Mouse (Mus musculus) large intestine, adult 2 months (tissue): ENCODE measurements around the gene Tmem127. TPM values are rescaled to one million over a fixed set of nuclear protein-coding genes. Genes with fewer than 3 reads are reported as not detected.
"Not testable (repeated sequence)": the region's sequence is repeated elsewhere in the genome, so short reads cannot be mapped to it uniquely, and the experiment has no call there.

Experiments
- DNase-seq: peaks from one replicate; pipeline ENCODE4 v3.0.0-alpha.2; 2012; ENCODE audit warnings: low read depth, low spot score
- WGBS: fragments of 180-500 bp; shearing (Covaris S2); methylation state at CpG from one replicate; pipeline ENCODE4 v1.1.7; 2018; 5-methylcytosine and 5-hydroxymethylcytosine counted together
- polyA plus RNA-seq: library from polyadenylated mRNA; depleted of rRNA; stranded (reverse); fragments of >200 nt; gene quantifications from 2 replicates; pipeline ENCODE4 v1.2.3, GENCODE M21; 2012; rRNA removed

The Tmem127 gene
- polyA plus RNA-seq: 67.4 and 99.6 TPM in 2 replicates

DNA sequence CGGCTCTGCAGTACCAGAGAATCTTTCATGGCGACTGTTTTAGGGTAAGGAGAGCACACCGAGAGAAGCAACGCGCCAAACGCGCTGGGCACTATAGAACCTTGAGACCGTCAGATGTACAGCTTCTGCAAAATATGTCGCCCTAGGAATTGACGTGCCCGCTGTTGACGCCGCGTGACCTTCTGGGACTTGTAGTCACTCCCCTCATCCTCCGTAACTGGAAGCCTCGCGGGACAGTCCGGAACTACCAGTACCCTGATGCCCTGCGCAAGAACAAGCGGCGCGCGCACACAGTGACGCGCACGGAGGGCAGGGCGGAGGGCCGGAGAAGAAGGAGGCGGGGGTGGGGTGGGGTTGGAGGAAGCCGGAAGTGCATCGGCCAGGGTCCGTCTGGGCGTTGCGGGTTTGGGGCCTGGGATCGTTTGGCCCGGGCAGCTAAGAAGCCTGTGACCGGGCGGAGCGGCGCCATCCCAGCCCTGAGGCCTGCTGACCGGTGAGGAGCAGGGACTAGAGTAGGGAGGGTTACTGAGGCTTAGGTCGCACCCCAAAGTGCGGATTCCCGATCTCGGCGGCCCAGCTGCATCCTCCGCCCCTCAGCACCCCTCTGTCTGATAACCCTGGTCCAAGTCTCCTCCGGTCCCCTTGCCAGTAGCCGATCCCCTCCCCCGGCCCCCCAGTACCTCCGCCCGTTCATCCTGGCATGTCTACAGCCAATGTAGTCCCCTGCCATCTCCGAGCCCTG is at the start of gene Tmem127, which contains the start of gene Ciao1:
Gene Tmem127, plus strand, starts transcription at position 317 of the 742 bp plus-strand sequence.
Gene Ciao1, minus strand, starts transcription at position 225 of the 742 bp plus-strand sequence.
- under 1% methylated on average over 53 of the region's 53 CpGs for WGBS
- peak; percentile 95 for DNase-seq

- no peak for DNase-seq
- WGBS: 28% methylated on average over 3 of the region's 3 CpGs
Observed at GRCm38 (mm10) chr2:127204932-127205331, 42.8 kb upstream of the Tmem127 start.

DNA sequence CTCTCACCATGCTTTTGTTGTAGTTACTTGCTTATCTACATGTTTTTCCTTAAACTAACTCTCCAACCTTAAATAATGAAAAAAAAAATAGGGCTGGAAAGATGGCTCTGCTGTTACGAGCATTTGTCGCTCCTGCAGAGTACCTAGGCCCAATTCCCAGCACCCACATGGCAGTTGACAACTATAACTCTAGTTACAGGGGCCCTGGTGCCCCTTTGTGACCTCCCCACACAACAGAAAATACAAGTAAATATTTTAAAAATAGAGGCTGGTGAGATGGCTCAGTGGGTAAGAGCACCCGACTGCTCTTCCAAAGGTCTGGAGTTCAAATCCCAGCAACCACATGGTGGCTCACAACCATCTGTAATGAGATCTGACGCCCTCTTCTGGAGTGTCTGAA is 41.8 kb upstream of the Tmem127 start:
- 82% methylated on average over 4 of the region's 4 CpGs for WGBS
- DNase-seq: not testable (repeated sequence)

DNA sequence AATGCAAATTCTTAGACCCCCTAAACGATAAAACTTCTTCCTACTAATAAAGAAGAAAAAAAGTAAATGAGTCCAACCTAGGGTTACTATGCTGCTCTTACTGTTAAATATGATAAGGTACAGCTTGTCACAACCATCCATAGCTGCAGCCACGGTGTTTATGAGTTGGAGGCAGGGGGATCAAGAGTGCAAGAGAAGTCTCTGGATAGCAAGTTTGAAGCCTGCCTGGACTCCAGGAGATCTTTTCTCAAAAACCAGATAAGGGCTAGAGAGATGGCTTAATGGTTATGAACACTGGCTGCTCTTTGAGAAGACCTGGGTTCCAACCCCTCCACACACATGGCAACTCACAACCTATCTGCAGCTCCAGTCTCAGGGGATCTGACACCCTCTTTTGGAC is 40.8 kb upstream of the Tmem127 start:
- no peak for DNase-seq
- WGBS: 87% methylated on average over 2 of the region's 2 CpGs

DNA sequence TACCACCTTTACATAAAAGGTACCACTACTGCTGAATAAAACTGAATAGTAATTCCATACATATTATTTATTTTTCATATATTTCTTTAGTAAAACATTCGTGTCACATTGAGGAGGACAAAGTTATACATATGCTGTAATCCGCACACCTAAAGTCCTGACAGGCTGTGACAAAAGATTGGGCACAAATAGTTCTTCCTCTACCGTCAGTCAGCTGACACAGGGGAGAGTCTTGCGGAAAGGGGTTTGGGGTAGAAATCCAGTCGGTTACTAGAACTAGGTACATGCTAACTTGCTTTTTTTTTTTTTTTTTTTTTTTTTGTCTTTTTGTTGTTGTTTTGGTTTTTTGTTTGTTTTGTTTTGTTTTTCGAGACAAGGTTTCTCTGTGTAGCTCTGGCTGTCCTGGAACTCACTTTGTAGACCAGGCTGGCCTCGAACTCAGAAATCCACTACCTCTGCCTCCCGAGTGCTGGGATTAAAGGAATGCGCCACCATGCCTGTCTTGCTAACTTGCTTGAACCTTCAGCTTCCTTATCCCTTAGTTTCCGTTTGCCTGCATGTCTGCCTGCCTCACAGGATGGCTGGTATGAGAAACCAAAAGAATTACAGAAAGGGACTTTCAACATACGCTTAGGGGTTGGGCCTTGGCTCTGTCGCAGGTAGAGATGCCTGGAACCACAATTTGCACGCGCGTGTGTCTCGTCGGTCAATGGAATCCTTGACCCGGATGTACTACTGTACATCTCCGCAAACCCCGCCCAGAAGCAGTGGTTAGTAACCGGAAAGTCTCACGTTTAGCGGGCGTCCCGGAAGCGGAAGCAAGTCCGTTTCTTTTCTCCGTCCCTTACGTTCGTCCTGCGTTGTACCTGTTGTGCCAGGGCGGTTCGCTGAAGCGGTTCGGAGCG is 39.9 kb upstream of the Tmem127 start, which contains the start of the genes 1810024B03Rik and Snrnp200:
Gene 1810024B03Rik, minus strand, starts transcription at position 734 of the 905 bp plus-strand sequence.
Gene Snrnp200, plus strand, starts transcription at position 840 of the 905 bp plus-strand sequence.
- peak; percentile 95 for DNase-seq
- 10% methylated on average over 36 of the region's 36 CpGs for WGBS

DNA sequence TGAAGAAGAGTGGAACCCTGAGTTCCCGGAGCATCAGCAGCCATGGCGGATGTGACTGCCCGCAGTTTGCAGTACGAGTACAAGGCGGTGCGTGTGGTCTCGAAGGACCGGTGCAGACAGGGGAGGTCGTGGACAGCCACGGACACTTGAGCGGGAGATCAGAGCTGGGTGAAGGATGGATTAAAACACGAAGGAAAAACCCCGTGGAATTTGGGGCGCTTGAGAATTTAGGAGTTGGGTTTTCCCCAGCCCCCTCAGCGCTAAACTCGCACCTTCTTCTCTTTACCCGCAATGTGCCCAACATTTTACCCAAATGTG is 39.3 kb upstream of the Tmem127 start:
- WGBS: 1% methylated on average over 17 of the region's 17 CpGs
- no peak for DNase-seq

DNA sequence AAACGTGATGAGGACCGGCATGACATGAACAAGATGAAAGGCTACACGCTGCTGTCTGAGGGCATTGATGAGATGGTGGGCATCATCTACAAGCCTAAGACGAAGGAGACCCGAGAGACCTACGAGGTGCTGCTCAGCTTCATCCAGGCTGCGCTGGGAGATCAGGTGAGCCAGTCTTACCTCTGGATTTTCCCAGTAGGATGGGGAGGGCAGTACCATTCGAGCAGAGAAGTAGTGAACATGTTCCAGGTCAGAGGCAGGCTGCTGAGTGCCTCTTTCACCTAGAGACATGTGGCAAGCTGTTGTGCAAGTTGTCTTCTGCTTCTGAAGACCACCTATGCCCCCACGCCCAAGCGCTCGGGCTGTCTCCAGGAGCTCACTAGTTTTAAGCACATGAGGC is 37.0 kb upstream of the Tmem127 start:
- 92% methylated on average over 11 of the region's 11 CpGs for WGBS

DNA sequence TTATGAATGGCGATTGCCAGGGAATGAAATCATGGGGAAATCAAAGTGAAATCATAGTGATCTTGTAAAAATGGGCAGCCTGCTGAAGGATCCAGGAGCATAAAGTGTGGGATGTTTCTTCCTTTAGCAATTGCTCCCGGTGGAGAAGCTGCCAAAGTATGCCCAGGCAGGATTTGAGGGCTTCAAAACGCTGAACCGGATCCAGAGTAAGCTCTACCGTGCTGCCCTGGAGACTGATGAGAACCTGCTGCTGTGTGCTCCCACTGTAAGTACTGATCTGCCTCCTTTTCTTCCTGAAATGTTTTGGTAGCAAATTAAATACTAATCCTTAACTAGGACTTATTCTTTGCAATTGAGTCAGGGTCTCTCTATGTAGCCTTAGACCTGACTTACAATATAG is 30.0 kb upstream of the Tmem127 start:
- DNase-seq: no peak
- 89% methylated on average over 5 of the region's 5 CpGs for WGBS

More for the DNA sequence above, 37.0 kb upstream of the Tmem127 start:
- DNase-seq: no peak

- WGBS: 96% methylated on average over 3 of the region's 3 CpGs
- no peak for DNase-seq
Observed at GRCm38 (mm10) chr2:127225261-127225660, 22.4 kb upstream of the Tmem127 start.

GRCm38 (mm10) chr2:127237897-127238610 is 9.7 kb upstream of the Tmem127 start:
- 91% methylated on average over 11 of the region's 11 CpGs for WGBS
- no peak for DNase-seq

DNA sequence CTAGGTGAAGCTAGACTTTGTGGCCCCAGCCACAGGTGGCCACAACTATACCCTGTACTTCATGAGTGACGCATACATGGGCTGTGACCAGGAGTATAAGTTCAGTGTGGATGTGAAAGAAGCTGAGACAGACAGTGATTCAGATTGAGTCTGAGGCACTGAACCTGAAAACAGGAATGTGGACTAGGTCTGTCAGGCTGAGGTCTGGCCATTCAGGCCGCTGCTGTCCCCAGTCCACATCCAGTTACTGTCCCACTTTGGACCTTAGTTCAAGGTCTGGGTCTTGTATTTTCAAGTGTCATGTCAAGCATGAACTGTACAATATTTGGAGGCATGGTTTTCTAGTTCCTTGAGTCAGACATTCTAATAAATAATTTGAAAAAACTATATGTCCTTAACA is 7.6 kb upstream of the Tmem127 start:
- DNase-seq: no peak

GRCm38 (mm10) chr2:127248334-127249004 is 761 bp downstream of the Tmem127 start:
- DNase-seq: no peak
- WGBS: under 1% methylated on average over 38 of the region's 39 CpGs

More for the DNA sequence above, 7.6 kb upstream of the Tmem127 start:
- 96% methylated on average over 2 of the region's 2 CpGs for WGBS

- no peak for DNase-seq
- 83% methylated on average over 9 of the region's 9 CpGs for WGBS
Observed at GRCm38 (mm10) chr2:127250291-127251008, 2.7 kb downstream of the Tmem127 start.

GRCm38 (mm10) chr2:127251457-127251856 is 3.7 kb downstream of the Tmem127 start:
- no peak for DNase-seq
- WGBS: 73% methylated on average over 3 of the region's 3 CpGs

DNA sequence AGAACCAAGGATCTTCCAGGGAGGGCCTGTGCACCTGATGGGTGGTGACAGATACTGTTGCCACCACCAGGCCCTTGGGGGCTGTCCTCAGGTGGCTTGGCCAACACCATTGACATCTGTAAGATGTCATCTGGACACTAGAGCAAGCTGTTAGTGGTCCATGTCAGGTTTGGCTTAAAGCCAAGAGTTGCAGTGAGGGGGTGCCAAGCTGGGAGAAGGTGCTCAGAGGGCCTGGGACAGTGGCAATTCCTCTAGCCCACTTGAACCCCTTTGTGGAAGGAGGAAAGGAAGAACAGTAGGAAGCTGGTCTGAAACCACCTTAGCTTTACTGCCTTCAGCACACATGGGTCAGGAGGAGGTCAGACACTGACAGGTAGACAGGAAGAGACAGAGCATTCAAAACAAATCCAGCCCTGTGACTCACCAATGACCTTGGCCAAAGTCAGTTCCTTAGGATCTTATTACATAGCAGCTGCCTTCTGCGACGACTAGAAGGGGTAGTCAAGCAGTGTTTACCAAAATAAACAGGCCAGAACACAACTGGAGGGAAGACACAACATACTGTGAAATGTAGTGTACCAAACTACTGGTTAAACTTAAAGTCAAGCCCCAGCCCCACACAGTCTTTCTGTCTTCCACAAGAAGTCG is 4.3 kb downstream of the Tmem127 start:
- DNase-seq: no peak
- 33% methylated on average over 3 of the region's 3 CpGs for WGBS

GRCm38 (mm10) chr2:127252787-127253186 is 5.1 kb downstream of the Tmem127 start:
- 82% methylated on average over 5 of the region's 5 CpGs for WGBS

DNA sequence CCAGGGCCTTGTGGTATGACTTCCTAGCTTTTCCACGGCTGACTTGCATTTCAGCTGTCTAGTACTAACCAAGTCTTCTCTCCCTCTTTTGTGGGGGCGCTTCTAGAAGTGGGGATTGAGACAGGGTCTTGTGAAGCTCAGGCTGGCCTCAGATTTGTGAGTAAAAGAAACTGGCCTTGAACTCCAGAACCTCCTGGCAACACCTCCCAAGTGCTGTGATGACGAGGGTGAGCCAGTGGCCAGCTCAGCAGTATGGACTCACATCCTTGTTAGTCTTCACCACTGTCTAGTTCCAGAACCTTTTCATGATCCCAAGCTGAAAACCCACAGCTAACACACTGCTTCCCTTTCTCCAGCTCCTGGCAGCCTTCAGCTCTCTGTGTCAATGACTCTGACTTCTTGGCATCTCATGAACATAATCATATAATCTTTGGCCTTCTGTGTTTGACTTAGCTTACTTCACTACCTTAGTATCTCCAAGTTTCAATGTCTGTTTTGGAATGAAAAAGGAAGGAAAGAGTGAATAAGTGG is 7.0 kb downstream of the Tmem127 start:
- 83% methylated on average over 3 of the region's 3 CpGs for WGBS
- no peak for DNase-seq

More at GRCm38 (mm10) chr2:127252787-127253186, 5.1 kb downstream of the Tmem127 start:
- DNase-seq: no peak

GRCm38 (mm10) chr2:127255294-127255693 is 7.6 kb downstream of the Tmem127 start:
- 81% methylated on average over 6 of the region's 6 CpGs for WGBS
- DNase-seq: no peak
